Mouse (Mus musculus): ENCODE results near the gene Kif5c. TPM values are rescaled to one million over a fixed set of nuclear protein-coding genes. Genes with fewer than 3 reads are reported as not detected.

The Kif5c gene
- polyA plus RNA-seq, 1 experiment from 2014 or later, result 218 TPM

Other genes with a start within 250 kb of the Kif5c start
- 19.6 and 20.7 TPM in 2 replicates for gene Epc2, start 167.8 kb upstream of the Kif5c start, polyA plus RNA-seq (2014; fragmentation: Nextera tagmentation; extraction: Ambion mirVana)
- gene Lypd6b, start 168.4 kb downstream of the Kif5c start, polyA plus RNA-seq (2014; fragmentation: Nextera tagmentation; extraction: Ambion mirVana), result 14.1 and 24.6 TPM in 2 replicates

Measured in neural tube, embryonic 14.5 days (tissue).